Mouse (Mus musculus) brain, embryonic 14.5 days (tissue): ENCODE data around the gene Tead3.

Experiments used
- CTCF ChIP-seq: fragments of 200-500 bp; IDR thresholded peaks from 2 replicates; pipeline ENCODE4 v1.5.1; 2012; ENCODE audit warnings: inconsistent platforms, mild to moderate bottlenecking, moderate library complexity, borderline replicate concordance; ENCODE audit not compliant: insufficient read depth, insufficient read length; ENCODE audit errors: extremely low read depth
- POLR2A ChIP-seq: fragments of 200-500 bp; IDR thresholded peaks from 2 replicates; pipeline ENCODE4 v1.6.1; 2012; ENCODE audit warnings: mild to moderate bottlenecking, inconsistent platforms, borderline replicate concordance; ENCODE audit not compliant: poor library complexity, insufficient read depth, insufficient read length, severe bottlenecking; ENCODE audit errors: extremely low read depth

- TF ChIP-seq CTCF (no peak), POLR2A (no peak)
Measured at GRCm38 (mm10) chr17:28374494-28374893, 23.9 kb upstream of the Tead3 start.
